ENCODE assay signal across 9 mouse cellular contexts in the genomic region with DNA sequence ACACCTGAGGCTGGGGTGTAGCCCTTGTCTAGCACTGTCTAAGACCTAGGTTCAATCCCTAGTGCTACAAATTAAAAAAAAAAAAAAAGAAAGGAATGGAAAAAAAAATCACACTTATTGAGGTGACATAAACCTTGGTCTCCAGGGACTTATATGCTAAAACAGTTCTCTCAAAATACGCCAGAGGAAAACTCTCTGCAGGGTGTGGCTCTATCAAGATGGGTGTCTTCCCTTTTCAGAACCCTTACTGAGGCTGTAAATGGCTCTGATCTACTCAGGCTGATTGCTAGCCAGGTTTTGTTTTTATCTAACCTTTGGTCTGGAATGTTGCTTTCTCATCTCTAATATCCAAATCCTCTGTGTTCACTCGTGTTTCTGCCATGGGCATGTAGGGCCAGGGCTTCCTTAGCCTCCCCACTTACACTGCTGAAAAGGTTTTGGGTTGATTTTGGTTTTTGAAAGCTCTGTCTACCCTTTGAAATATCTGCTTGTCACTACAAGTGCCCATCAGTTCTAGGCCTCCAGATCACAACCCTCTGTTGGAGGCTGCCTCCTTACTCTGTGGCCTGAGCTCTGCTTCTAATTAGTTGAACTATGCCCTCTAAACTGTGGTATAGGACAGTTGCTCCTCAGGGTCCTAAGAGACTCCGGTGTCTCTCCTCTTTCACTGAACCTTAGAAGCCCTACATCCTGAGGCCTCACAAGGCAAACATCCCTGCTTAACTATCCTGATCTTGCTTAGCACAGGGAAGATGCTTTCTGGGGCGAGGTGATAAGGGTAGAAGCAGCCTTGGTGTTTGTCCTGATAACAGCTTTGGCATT. TPM values are rescaled to one million over a fixed set of nuclear protein-coding genes. Genes with fewer than 3 reads are reported as not detected.
A peak's percentile ranks its signal among the peaks of the same experiment; 100 is the strongest.
DNase-seq lines count a peak whose midpoint lies in the region; ATAC-seq and TF ChIP-seq lines count a peak whose summit lies in the region.
"Had no signal": no experiment of that assay in that cellular context is flagged by ENCODE, and none has a peak within 500 bp of the region (broad histone marks: within the 10 kb centered on the region; RNA-seq: fewer than 3 reads in every experiment).

No protein-coding gene starts in this region.

- H3K4me2 ChIP-seq in lung, postnatal 0 days (replicated peaks; ENCODE audit: low read depth, low read length) = peak overlapping the region; percentile 92
- H3K4me2 ChIP-seq in forebrain, postnatal 0 days (ENCODE audit: low read depth) = 0 out of 2 replicates have a peak overlapping the region, but pooled peaks have one; percentile 85
- H3K4me2 ChIP-seq in stomach, embryonic 15.5 days = peak overlapping the region; percentile 79; the same call in 1 of the 2 replicates

- H3K9me3 ChIP-seq in lung, postnatal 0 days (ENCODE audit: low read length) = no peaks in the 10 kb centered on the region
- no peaks in the 10 kb centered on the region for H3K9me3 ChIP-seq in forebrain, postnatal 0 days (ENCODE audit: low read length)
- H3K9me3 ChIP-seq in stomach, embryonic 15.5 days = no peaks in the 10 kb centered on the region

- no peak for DNase-seq in lung, postnatal 0 days (ENCODE audit: low spot score)
- no peak for DNase-seq in lung, postnatal 36 days
- no peak for DNase-seq in forebrain, postnatal 0 days
- DNase-seq in liver = peak; percentile 78
- no peak for DNase-seq in lung, postnatal 10 days
- DNase-seq in retina, embryonic 14.5 days (ENCODE audit: low spot score) = no peak
- DNase-seq in layer of hippocampus, adult 8-10 months (ENCODE audit: low spot score in 2 of 2) = no peak

- no peak for TF ChIP-seq CTCF in lung, postnatal 0 days (IDR thresholded peaks at IDR 0.05)
- no peak for TF ChIP-seq CTCF in forebrain, postnatal 0 days (IDR thresholded peaks at IDR 0.05; ENCODE audit: low read depth)

- peak overlapping the region; percentile 95; the same call in 1 of the 2 replicates for H3K9ac ChIP-seq in lung, postnatal 0 days (replicated peaks; ENCODE audit: low read depth)
- 0 out of 2 replicates have a peak overlapping the region, but pooled peaks have one; percentile 3 for H3K9ac ChIP-seq in forebrain, postnatal 0 days
- H3K9ac ChIP-seq in stomach, embryonic 15.5 days = no peak overlapping the region

- H3K36me3 ChIP-seq in lung, postnatal 0 days (ENCODE audit: insufficient read depth, low read length) = peaks cover 14% of the 10 kb centered on the region; the same call in 1 of the 2 replicates
- peaks cover 20% of the 10 kb centered on the region for H3K36me3 ChIP-seq in forebrain, postnatal 0 days (ENCODE audit: insufficient read depth)
- peaks cover 12% of the 10 kb centered on the region; the same call in 1 of the 2 replicates for H3K36me3 ChIP-seq in stomach, embryonic 15.5 days

- peaks cover 18% of the 10 kb centered on the region; the same call in 1 of the 2 replicates for H3K4me1 ChIP-seq in lung, postnatal 0 days (ENCODE audit: insufficient read depth, low read depth, low read length)
- H3K4me1 ChIP-seq in forebrain, postnatal 0 days (ENCODE audit: insufficient read depth) = peaks cover 18% of the 10 kb centered on the region
- H3K4me1 ChIP-seq in stomach, embryonic 15.5 days = peaks cover 14% of the 10 kb centered on the region

- H3K27me3 ChIP-seq in lung, postnatal 0 days (replicated peaks; ENCODE audit: insufficient read depth, low read length) = no peaks in the 10 kb centered on the region
- no peaks in the 10 kb centered on the region for H3K27me3 ChIP-seq in forebrain, postnatal 0 days (ENCODE audit: insufficient read depth, low read length)
- no peaks in the 10 kb centered on the region for H3K27me3 ChIP-seq in stomach, embryonic 15.5 days (replicated peaks)

- H3K27ac ChIP-seq in lung, postnatal 0 days (ENCODE audit: low read length) = no peak overlapping the region
- no peak overlapping the region for H3K27ac ChIP-seq in forebrain, postnatal 0 days (ENCODE audit: low read depth, low read length)
- H3K27ac ChIP-seq in stomach, embryonic 15.5 days = peak overlapping the region; percentile 96; the same call in 1 of the 2 replicates

- 81% methylated on average over 4 of the region's 4 CpGs for WGBS in lung, postnatal 0 days
- WGBS in forebrain, postnatal 0 days = 91% methylated on average over 4 of the region's 4 CpGs
- 75% methylated on average over 4 of the region's 4 CpGs for WGBS in stomach, embryonic 15.5 days

- no peak overlapping the region for H3K4me3 ChIP-seq in lung, postnatal 0 days (ENCODE audit: low read depth, low read length)
- H3K4me3 ChIP-seq in forebrain, postnatal 0 days (ENCODE audit: low read depth, low read length) = no peak overlapping the region
- H3K4me3 ChIP-seq in stomach, embryonic 15.5 days (replicated peaks) = no peak overlapping the region

- no peak for TF ChIP-seq EP300 in lung, postnatal 0 days (IDR thresholded peaks at IDR 0.05)

- ATAC-seq in lung, postnatal 0 days = no peak
- ATAC-seq in forebrain, postnatal 0 days = no peak
- peak; percentile 24; the same call in 1 of the 2 replicates for ATAC-seq in stomach, embryonic 15.5 days (ENCODE audit: insufficient read depth, low FRiP score, low read depth)

RNA-seq across cellular contexts. Expression of a gene that starts 1.9 kb away (rescaled TPM):
- 61.6 and 65.7 TPM in 2 replicates for polyA plus RNA-seq in lung, postnatal 0 days (2015; fragmentation: Nextera tagmentation; extraction: Ambion mirVana)
- total RNA-seq in forebrain, postnatal 0 days (2014; rRNA removed) = 24.4 and 31.6 TPM in 2 replicates
- polyA plus RNA-seq in forebrain, postnatal 0 days (2015; fragmentation: Nextera tagmentation; extraction: Ambion mirVana) = 144 and 167 TPM in 2 replicates
- polyA plus RNA-seq in stomach, embryonic 15.5 days (2015; fragmentation: Nextera tagmentation; extraction: Ambion mirVana) = 137 and 147 TPM in 2 replicates
- total RNA-seq in layer of hippocampus, adult 8-10 months (2022) = 10 to 100 TPM; 67.3 to 82.9 (median 72.6) TPM

RNA-seq across cellular contexts. Expression of a gene that starts 2.3 kb away (rescaled TPM):
- 19.9 and 20.3 TPM in 2 replicates for polyA plus RNA-seq in lung, postnatal 0 days (2015; fragmentation: Nextera tagmentation; extraction: Ambion mirVana)
- 36.2 and 44.9 TPM in 2 replicates for total RNA-seq in forebrain, postnatal 0 days (2014; rRNA removed)
- polyA plus RNA-seq in forebrain, postnatal 0 days (2015; fragmentation: Nextera tagmentation; extraction: Ambion mirVana) = 12.2 and 16.0 TPM in 2 replicates
- 26.7 and 27.5 TPM in 2 replicates for polyA plus RNA-seq in stomach, embryonic 15.5 days (2015; fragmentation: Nextera tagmentation; extraction: Ambion mirVana)
- total RNA-seq in layer of hippocampus, adult 8-10 months (2022) = 10 to 100 TPM; 14.0 to 17.3 (median 14.4) TPM

RNA-seq across cellular contexts. Expression of a gene that starts 44.7 kb away (rescaled TPM):
- polyA plus RNA-seq in lung, postnatal 0 days (2015; fragmentation: Nextera tagmentation; extraction: Ambion mirVana) = 0.52 and 0.84 TPM in 2 replicates
- total RNA-seq in forebrain, postnatal 0 days (2014; rRNA removed) = 20.0 and 24.2 TPM in 2 replicates
- 17.9 and 23.2 TPM in 2 replicates for polyA plus RNA-seq in forebrain, postnatal 0 days (2015; fragmentation: Nextera tagmentation; extraction: Ambion mirVana)
- polyA plus RNA-seq in stomach, embryonic 15.5 days (2015; fragmentation: Nextera tagmentation; extraction: Ambion mirVana) = 1.6 and 2.6 TPM in 2 replicates
- 10 to 100 TPM in 3 of 4 experiments, 1 to 10 TPM in 1; 9.5 to 16.9 (median 12.0) TPM for total RNA-seq in layer of hippocampus, adult 8-10 months (2022)
- polyA plus RNA-seq: macrophage had no signal

RNA-seq across cellular contexts. Expression of a gene that starts 46.0 kb away (rescaled TPM):
- 0.21 and 0.42 TPM in 2 replicates for polyA plus RNA-seq in lung, postnatal 0 days (2015; fragmentation: Nextera tagmentation; extraction: Ambion mirVana)
- 1.0 and 3.8 TPM in 2 replicates for total RNA-seq in forebrain, postnatal 0 days (2014; rRNA removed)
- polyA plus RNA-seq in forebrain, postnatal 0 days (2015; fragmentation: Nextera tagmentation; extraction: Ambion mirVana) = 0.86 and 2.3 TPM in 2 replicates
- 26.5 and 36.2 TPM in 2 replicates for polyA plus RNA-seq in stomach, embryonic 15.5 days (2015; fragmentation: Nextera tagmentation; extraction: Ambion mirVana)
- total RNA-seq in layer of hippocampus, adult 8-10 months (2022) = 1 to 10 TPM; 4.0 to 5.6 (median 4.6) TPM
- polyA plus RNA-seq: macrophage had no signal
